Mouse (Mus musculus): ENCODE data around the gene Sf3b3.

GRCm38 (mm10) chr8:110894851-110895250, 48.3 kb upstream of the Sf3b3 start:
- no peak for TF ChIP-seq CTCF (IDR thresholded peaks at IDR 0.05; ENCODE audit: control insufficient read depth, insufficient read depth, insufficient read length)
- no peak for TF ChIP-seq CEBPB (IDR thresholded peaks at IDR 0.05; ENCODE audit: low read depth)
